Mouse (Mus musculus) lung, postnatal 0 days (tissue): ENCODE results near the gene Plpp3.

Source experiments
- CTCF ChIP-seq: IDR thresholded peaks from 2 replicates; pipeline ENCODE4 v1.5.1; 2016; ENCODE audit warnings: antibody characterized with exemption, mild to moderate bottlenecking
- EP300 ChIP-seq: IDR thresholded peaks from 2 replicates; pipeline ENCODE4 v1.6.1; 2016; ENCODE audit warnings: antibody characterized with exemption, mild to moderate bottlenecking, control low read depth

GRCm38 (mm10) chr4:105169826-105170810, 13.0 kb downstream of the Plpp3 start:
- TF ChIP-seq EP300 (no peak), CTCF (no peak)
